Mouse (Mus musculus) intestine, postnatal 0 days (tissue): ENCODE results near the gene Srprb. TPM values are rescaled to one million over a fixed set of nuclear protein-coding genes. Genes with fewer than 3 reads are reported as not detected.

Experiments used
- ATAC-seq: fragments of 200-750 bp; cut with Nextera tagmentation; 2 replicates; pipeline ENCODE4 v1.8.0; 2017; ENCODE audit warnings: mild to moderate bottlenecking, moderate TSS enrichment, moderate library complexity
- H3K27ac ChIP-seq: fragments of 300-500 bp; sonication (generic); 2 replicates; pipeline ENCODE4 v1.5.1; 2014; ENCODE audit warnings: mild to moderate bottlenecking, low read depth, low read length, moderate library complexity
- H3K27me3 ChIP-seq: fragments of 300-500 bp; sonication (generic); replicated peaks from 2 replicates; pipeline ENCODE4 v1.6.1; 2014; ENCODE audit warnings: low read length, mixed read lengths; ENCODE audit not compliant: control insufficient read depth, insufficient read depth
- H3K36me3 ChIP-seq: fragments of 300-500 bp; sonication (generic); 2 replicates; pipeline ENCODE4 v1.6.1; 2014; ENCODE audit warnings: mild to moderate bottlenecking, moderate library complexity; ENCODE audit not compliant: control insufficient read depth, insufficient read depth
- H3K4me1 ChIP-seq: fragments of 300-500 bp; sonication (generic); replicated peaks from 2 replicates; pipeline ENCODE4 v1.6.1; 2014; ENCODE audit warnings: antibody characterized with exemption, low read length, mixed read lengths; ENCODE audit not compliant: control insufficient read depth, insufficient read depth
- H3K4me2 ChIP-seq: fragments of 300-500 bp; sonication (generic); replicated peaks from 2 replicates; pipeline ENCODE4 v1.6.1; 2014; ENCODE audit warnings: low read depth, mild to moderate bottlenecking, moderate library complexity
- H3K4me3 ChIP-seq: fragments of 300-500 bp; sonication (generic); 2 replicates; pipeline ENCODE4 v1.5.1; 2014; ENCODE audit warnings: low read depth, low read length
- H3K9ac ChIP-seq: fragments of 300-500 bp; sonication (generic); 2 replicates; pipeline ENCODE4 v1.6.1; 2014; ENCODE audit warnings: mild to moderate bottlenecking, low read depth, low read length
- H3K9me3 ChIP-seq: fragments of 300-500 bp; sonication (generic); 2 replicates; pipeline ENCODE4 v1.6.1; 2016; ENCODE audit warnings: mixed run types; ENCODE audit not compliant: control insufficient read depth
- CTCF ChIP-seq: sonication (generic); IDR thresholded peaks from 2 replicates; pipeline ENCODE4 v1.5.1; 2016; ENCODE audit warnings: low read depth, mild to moderate bottlenecking, control low read depth, antibody characterized with exemption, moderate library complexity
- WGBS: fragments of 180-500 bp; shearing (Covaris S2); extraction: QIAGEN DNeasy Blood & Tissue Kit; methylation state at CpG from one replicate; pipeline ENCODE4 v1.1.7; 2014; 5-methylcytosine and 5-hydroxymethylcytosine counted together
- polyA plus RNA-seq: library from polyadenylated mRNA; unstranded; fragments of >200 nt; fragmentation: Nextera tagmentation; extraction: Ambion mirVana; gene quantifications from 2 replicates; pipeline ENCODE4 v1.2.1, GENCODE M21; 2015

The Srprb gene
- polyA plus RNA-seq, 1 experiment from 2014 or later: 21.4 TPM

DNA sequence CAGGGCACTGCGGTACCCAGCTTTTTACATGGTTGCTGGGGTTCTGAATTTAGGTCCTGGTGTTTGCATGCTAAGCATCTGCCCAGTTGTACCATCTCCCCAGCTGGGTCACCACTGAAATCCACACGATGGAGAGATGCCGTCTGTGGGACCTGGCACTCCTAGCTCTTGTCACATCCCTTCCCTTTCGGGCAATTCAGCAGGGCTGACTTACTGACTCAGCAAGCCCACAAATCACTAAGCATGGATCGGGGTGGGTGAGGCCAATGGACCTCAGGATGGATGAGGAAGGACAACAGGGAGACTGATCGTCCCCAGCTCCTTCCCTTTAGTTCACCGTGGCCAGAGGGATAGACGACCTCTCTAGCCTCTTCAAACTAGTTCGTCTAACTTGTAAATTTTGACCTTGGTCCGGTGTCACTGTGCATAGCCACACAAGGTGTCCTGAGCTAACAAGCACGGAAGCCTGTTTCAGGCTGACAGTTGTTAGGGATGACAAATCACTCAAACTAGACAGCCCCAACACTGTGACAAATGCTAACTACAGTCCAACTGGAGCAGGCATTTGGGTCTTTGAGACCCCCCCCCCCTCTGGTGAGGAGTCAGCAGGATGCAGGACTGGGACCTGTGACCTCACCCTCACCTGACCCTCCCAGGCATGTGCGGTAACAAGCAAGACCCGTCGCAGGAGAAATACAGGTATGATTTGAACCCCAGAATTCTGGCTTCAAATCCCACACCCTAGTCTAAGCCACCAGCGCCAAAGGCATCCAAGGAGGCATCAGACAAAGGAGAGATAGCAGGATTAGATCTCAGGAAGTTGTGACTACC, 27.3 kb upstream of the Srprb start:
- Histone ChIP-seq H3K9me3 (no peaks in the 10 kb centered on the region), H3K4me1 (0 out of 2 replicates have a peak, but pooled peaks cover 2% of the 10 kb centered on the region), H3K27me3 (no peaks in the 10 kb centered on the region), H3K36me3 (no peaks in the 10 kb centered on the region; the same call in 1 of the 2 replicates), H3K4me3 (0 out of 2 replicates have a peak overlapping the region, but pooled peaks have one; percentile 27), H3K27ac (no peak overlapping the region), H3K4me2 (peak overlapping the region; percentile 65), H3K9ac (no peak overlapping the region)
- no peak for TF ChIP-seq CTCF
- no peak for ATAC-seq
- WGBS: 76% methylated on average over 15 of the region's 15 CpGs

GRCm38 (mm10) chr9:103228370-103229003, 26.6 kb upstream of the Srprb start:
- Histone ChIP-seq H3K9me3 (no peaks in the 10 kb centered on the region), H3K4me3 (no peak overlapping the region), H3K36me3 (no peaks in the 10 kb centered on the region; the same call in 1 of the 2 replicates), H3K4me1 (0 out of 2 replicates have a peak, but pooled peaks cover 2% of the 10 kb centered on the region), H3K27ac (no peak overlapping the region), H3K27me3 (no peaks in the 10 kb centered on the region), H3K9ac (no peak overlapping the region), H3K4me2 (no peak overlapping the region)
- ATAC-seq: no peak
- TF ChIP-seq CTCF: no peak
- 74% methylated on average over 13 of the region's 13 CpGs for WGBS

DNA sequence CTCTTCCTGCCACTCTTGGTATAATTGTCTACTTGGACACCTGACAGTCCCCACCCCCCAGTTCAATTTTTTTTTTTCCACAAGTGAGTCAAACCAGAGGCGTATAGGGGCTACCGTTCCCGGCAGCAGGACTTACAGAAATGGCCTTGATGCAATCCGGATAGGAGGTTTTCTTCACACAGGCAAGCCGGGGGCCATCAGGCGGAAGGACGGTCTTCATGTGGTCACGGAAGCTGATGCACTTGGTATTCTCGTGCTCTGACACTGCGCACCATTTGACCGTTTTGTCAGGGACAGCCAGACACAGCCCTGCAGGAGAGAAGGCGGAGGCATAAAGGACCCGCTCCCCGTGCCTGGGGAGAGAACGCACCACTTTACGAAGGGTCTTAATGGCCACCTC, 25.8 kb upstream of the Srprb start:
- 0 out of 2 replicates have a peak, but pooled peaks cover 2% of the 10 kb centered on the region for H3K4me1 ChIP-seq
- no peak for TF ChIP-seq CTCF
- no peaks in the 10 kb centered on the region for H3K9me3 ChIP-seq
- H3K4me3 ChIP-seq: no peak overlapping the region
- no peak overlapping the region for H3K4me2 ChIP-seq
- H3K27me3 ChIP-seq: no peaks in the 10 kb centered on the region
- no peak overlapping the region for H3K27ac ChIP-seq
- H3K9ac ChIP-seq: no peak overlapping the region
- H3K36me3 ChIP-seq: no peaks in the 10 kb centered on the region; the same call in 1 of the 2 replicates
- no peak for ATAC-seq
- 89% methylated on average over 16 of the region's 16 CpGs for WGBS

GRCm38 (mm10) chr9:103226806-103227205, 24.9 kb upstream of the Srprb start:
- no peaks in the 10 kb centered on the region for H3K9me3 ChIP-seq
- WGBS: 92% methylated on average over 15 of the region's 15 CpGs
- H3K27ac ChIP-seq: no peak overlapping the region
- ATAC-seq: no peak
- 0 out of 2 replicates have a peak, but pooled peaks cover 2% of the 10 kb centered on the region for H3K4me1 ChIP-seq
- no peaks in the 10 kb centered on the region; the same call in 1 of the 2 replicates for H3K36me3 ChIP-seq
- H3K9ac ChIP-seq: no peak overlapping the region
- no peaks in the 10 kb centered on the region for H3K27me3 ChIP-seq
- no peak for TF ChIP-seq CTCF
- H3K4me3 ChIP-seq: no peak overlapping the region
- no peak overlapping the region for H3K4me2 ChIP-seq

DNA sequence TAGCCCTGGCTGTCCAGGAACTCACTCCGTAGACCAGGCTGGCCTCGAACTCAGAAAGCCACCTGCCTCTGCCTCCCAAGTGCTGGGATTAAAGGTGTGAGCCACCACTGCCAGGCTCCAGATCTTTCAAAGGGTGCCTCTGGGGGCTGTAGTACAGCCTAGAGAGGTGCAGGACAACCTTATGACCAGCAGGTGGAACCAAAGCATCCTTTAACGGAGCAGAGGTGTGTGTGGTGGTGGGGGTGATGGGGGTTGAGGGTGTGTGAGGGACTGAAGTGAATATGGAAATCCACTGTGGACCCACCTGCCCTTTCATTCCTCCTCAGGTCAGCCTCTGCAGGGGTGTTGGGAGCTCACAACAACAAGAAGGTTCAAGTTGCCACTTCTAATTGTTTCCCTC, 23.5 kb upstream of the Srprb start:
- H3K36me3 ChIP-seq: no peaks in the 10 kb centered on the region; the same call in 1 of the 2 replicates
- no peak overlapping the region for H3K9ac ChIP-seq
- H3K27me3 ChIP-seq: no peaks in the 10 kb centered on the region
- WGBS: 67% methylated on average over 3 of the region's 3 CpGs
- no peak overlapping the region for H3K4me2 ChIP-seq
- H3K4me3 ChIP-seq: no peak overlapping the region
- H3K27ac ChIP-seq: no peak overlapping the region
- no peaks in the 10 kb centered on the region for H3K9me3 ChIP-seq
- peak; percentile 77 for TF ChIP-seq CTCF
- no peak for ATAC-seq
- H3K4me1 ChIP-seq: 0 out of 2 replicates have a peak, but pooled peaks cover under 1% of the 10 kb centered on the region

DNA sequence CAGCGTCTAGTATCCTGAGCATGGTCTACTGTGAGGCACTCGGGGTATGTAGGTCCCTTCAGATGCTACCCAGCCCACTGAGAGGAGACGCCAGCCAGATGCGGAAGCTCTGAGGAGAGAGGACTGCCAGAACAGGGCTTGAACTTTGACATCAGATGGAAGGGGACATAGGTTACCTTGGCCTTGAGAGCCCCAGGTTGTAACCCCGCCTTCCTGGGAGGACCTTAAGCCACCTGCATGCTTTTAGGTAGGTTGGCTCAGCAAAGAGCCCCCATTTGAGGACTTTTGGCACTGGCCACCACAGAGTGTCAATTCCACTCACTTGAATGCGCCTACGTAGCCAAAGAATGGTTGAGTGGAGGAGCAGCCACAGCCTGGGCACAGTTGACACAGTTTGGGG, 22.8 kb upstream of the Srprb start:
- Histone ChIP-seq H3K4me2 (no peak overlapping the region), H3K4me3 (no peak overlapping the region), H3K4me1 (no peaks in the 10 kb centered on the region), H3K9me3 (no peaks in the 10 kb centered on the region), H3K27me3 (no peaks in the 10 kb centered on the region), H3K27ac (no peak overlapping the region), H3K36me3 (no peaks in the 10 kb centered on the region; the same call in 1 of the 2 replicates), H3K9ac (no peak overlapping the region)
- WGBS: 92% methylated on average over 7 of the region's 7 CpGs
- no peak for TF ChIP-seq CTCF
- ATAC-seq: no peak
